In genomic region chr4:150540392-150541094, GRCm38 (mm10) we compare ENCODE assay signal across 14 mouse cellular contexts.
DNase-seq lines count a peak whose midpoint lies in the region; ATAC-seq and TF ChIP-seq lines count a peak whose summit lies in the region.
"Had no signal": no experiment of that assay in that cellular context is flagged by ENCODE, and none has a peak within 500 bp of the region (broad histone marks: within the 10 kb centered on the region; RNA-seq: fewer than 3 reads in every experiment).

No protein-coding gene starts in this region.

- DNase-seq in embryo, embryonic 10.5 days (ENCODE audit: low spot score): peak; percentile 34
- no peak for DNase-seq in embryo, embryonic 9.5 days (ENCODE audit: extremely low spot score)
- peak; percentile 9 to 14 for DNase-seq in B cell, adult 2 months
- no peak for DNase-seq in hindbrain, embryonic 10.5 days (ENCODE audit: low spot score)
- no peak for DNase-seq in lung, adult 2 months
- no peak for DNase-seq in left cerebral cortex, postnatal 4 days
- DNase-seq: adrenal gland, postnatal 10 days; cerebellum, adult 11-12 months; heart, postnatal 36 days had no signal

- no peak overlapping the region; the same call in 1 of the 2 replicates for H3K9ac ChIP-seq in midbrain, embryonic 12.5 days (replicated peaks)
- H3K9ac ChIP-seq: limb, embryonic 13.5 days; lung, embryonic 15.5 days had no signal

- no peaks in the 10 kb centered on the region for H3K9me3 ChIP-seq in hindbrain, embryonic 10.5 days
- no peaks in the 10 kb centered on the region for H3K9me3 ChIP-seq in midbrain, embryonic 12.5 days
- H3K9me3 ChIP-seq: embryonic facial prominence, embryonic 10.5 days; limb, embryonic 13.5 days; lung, embryonic 15.5 days had no signal

- intact Hi-C loops in left cerebral cortex, postnatal 4 days (cut with DNase I): no loop called here

- H3K36me3 ChIP-seq in hindbrain, embryonic 10.5 days: peaks cover 43% of the 10 kb centered on the region
- H3K36me3 ChIP-seq in midbrain, embryonic 12.5 days: peaks cover 34% of the 10 kb centered on the region

- ATAC-seq in midbrain, embryonic 12.5 days (ENCODE audit: low FRiP score, low read depth): peak; percentile 58
- ATAC-seq in erythroid progenitor cell, adult 5-6 weeks (replicated peaks; ENCODE audit: low FRiP score, poor library complexity, severe bottlenecking): no peak

- H3K27ac ChIP-seq in hindbrain, embryonic 10.5 days: 0 out of 2 replicates have a peak overlapping the region, but pooled peaks have one; percentile 35
- H3K27ac ChIP-seq in midbrain, embryonic 12.5 days (replicated peaks): peak overlapping the region; percentile 78
- H3K27ac ChIP-seq: embryonic facial prominence, embryonic 10.5 days; limb, embryonic 13.5 days; lung, embryonic 15.5 days had no signal

- no peaks in the 10 kb centered on the region for H3K27me3 ChIP-seq in hindbrain, embryonic 10.5 days (ENCODE audit: insufficient read depth, poor library complexity, severe bottlenecking)
- no peaks in the 10 kb centered on the region for H3K27me3 ChIP-seq in midbrain, embryonic 12.5 days
- H3K27me3 ChIP-seq: limb, embryonic 13.5 days; lung, embryonic 15.5 days had no signal

- TF ChIP-seq CTCF in lung, adult 2 months (IDR thresholded peaks at IDR 0.05; ENCODE audit: insufficient read depth, low read length): no peak

- 39% methylated on average over 5 of the region's 5 CpGs for WGBS in hindbrain, embryonic 10.5 days
- WGBS in midbrain, embryonic 12.5 days: 7% methylated on average over 5 of the region's 5 CpGs
- WGBS in lung, adult 2 months: 54% methylated on average over 5 of the region's 5 CpGs

- H3K4me1 ChIP-seq in hindbrain, embryonic 10.5 days (replicated peaks): peaks cover 13% of the 10 kb centered on the region
- peaks cover 14% of the 10 kb centered on the region for H3K4me1 ChIP-seq in midbrain, embryonic 12.5 days
- H3K4me1 ChIP-seq in lung, adult 2 months (ENCODE audit: control insufficient read depth, insufficient read depth, low read length): peaks cover 6% of the 10 kb centered on the region

- H3K4me2 ChIP-seq in midbrain, embryonic 12.5 days (replicated peaks): no peak overlapping the region
- H3K4me2 ChIP-seq: limb, embryonic 13.5 days; lung, embryonic 15.5 days had no signal

- H3K4me3 ChIP-seq in hindbrain, embryonic 10.5 days: no peak overlapping the region
- H3K4me3 ChIP-seq in midbrain, embryonic 12.5 days: no peak overlapping the region
- H3K4me3 ChIP-seq in lung, adult 2 months (replicated peaks; ENCODE audit: extremely low read depth, low read depth, low read length): no peak overlapping the region
- H3K4me3 ChIP-seq: embryonic facial prominence, embryonic 10.5 days; limb, embryonic 13.5 days; lung, embryonic 15.5 days had no signal

- no peak for TF ChIP-seq POLR2A in lung, adult 2 months (IDR thresholded peaks at IDR 0.05; ENCODE audit: borderline replicate concordance, extremely low read depth, low read depth, low read length)

Comparison
In these comparisons a context has a peak if more than half of its experiments do, and no peak if none do; other contexts are left out.
1. DNase-seq: peak in embryo, embryonic 10.5 days (single experiment) and B cell, adult 2 months (2 of 2); none in embryo, embryonic 9.5 days (single experiment), hindbrain, embryonic 10.5 days (single experiment), lung, adult 2 months (single experiment) and left cerebral cortex, postnatal 4 days (single experiment).